Mouse (Mus musculus) embryonic facial prominence, embryonic 14.5 days (tissue): Measurements from ENCODE around the gene Babam2. TPM values are rescaled to one million over a fixed set of nuclear protein-coding genes. Genes with fewer than 3 reads are reported as not detected.

Experiments used
- ATAC-seq: fragments of 200-750 bp; cut with Nextera tagmentation; 2 replicates; pipeline ENCODE4 v1.8.0; 2017; ENCODE audit warnings: low read depth, moderate number of reproducible peaks, moderate TSS enrichment
- DNase-seq: peaks from one replicate; pipeline ENCODE4 v3.0.0-alpha.2; 2015; ENCODE audit warnings: low spot score
- H3K27ac ChIP-seq: fragments of 300-500 bp; sonication (generic); replicated peaks from 2 replicates; pipeline ENCODE4 v1.5.1; 2014; ENCODE audit warnings: low read depth, mild to moderate bottlenecking, low read length, moderate library complexity
- H3K27me3 ChIP-seq: fragments of 300-500 bp; sonication (generic); replicated peaks from 2 replicates; pipeline ENCODE4 v1.6.1; 2014; ENCODE audit warnings: low read length; ENCODE audit not compliant: control insufficient read depth, insufficient read depth
- H3K36me3 ChIP-seq: fragments of 300-500 bp; sonication (generic); 2 replicates; pipeline ENCODE4 v1.6.1; 2014; ENCODE audit warnings: low read length, mixed read lengths; ENCODE audit not compliant: control insufficient read depth, insufficient read depth
- H3K4me1 ChIP-seq: fragments of 300-500 bp; sonication (generic); 2 replicates; pipeline ENCODE4 v1.6.1; 2014; ENCODE audit warnings: antibody characterized with exemption, low read length; ENCODE audit not compliant: control insufficient read depth, insufficient read depth
- H3K4me2 ChIP-seq: fragments of 300-500 bp; sonication (generic); 2 replicates; pipeline ENCODE4 v1.6.1; 2014; ENCODE audit warnings: low read depth, mild to moderate bottlenecking, low read length, moderate library complexity, mixed read lengths
- H3K4me3 ChIP-seq: fragments of 300-500 bp; sonication (generic); 2 replicates; pipeline ENCODE4 v1.5.1; 2014; ENCODE audit warnings: low read depth, mild to moderate bottlenecking, low read length
- H3K9ac ChIP-seq: fragments of 300-500 bp; sonication (generic); 2 replicates; pipeline ENCODE4 v1.6.1; 2014; ENCODE audit warnings: low read depth, mild to moderate bottlenecking, low read length, moderate library complexity, mixed read lengths
- H3K9me3 ChIP-seq: fragments of 300-500 bp; sonication (generic); 2 replicates; pipeline ENCODE4 v1.6.1; 2016; ENCODE audit warnings: low read length; ENCODE audit not compliant: control insufficient read depth
- WGBS: fragments of 180-500 bp; shearing (Covaris S2); extraction: QIAGEN DNeasy Blood & Tissue Kit; methylation state at CpG from one replicate; pipeline ENCODE4 v1.1.7; 2014; 5-methylcytosine and 5-hydroxymethylcytosine counted together
- polyA plus RNA-seq: library from polyadenylated mRNA; unstranded; fragments of >200 nt; fragmentation: Nextera tagmentation; extraction: Ambion mirVana; gene quantifications from 2 replicates; pipeline ENCODE4 v1.2.1, GENCODE M21; 2014

Babam2 gene
- polyA plus RNA-seq, 1 experiment from 2014 or later = 37.6 TPM

- DNase-seq (no peak), ATAC-seq (no peak)
- no peak overlapping the region for H3K4me2 ChIP-seq
- WGBS = 63% methylated on average over 4 of the region's 4 CpGs
- no peaks in the 10 kb centered on the region for H3K4me1 ChIP-seq
- no peaks in the 10 kb centered on the region for H3K9me3 ChIP-seq
- no peak overlapping the region for H3K9ac ChIP-seq
- H3K4me3 ChIP-seq = no peak overlapping the region
- H3K36me3 ChIP-seq = no peaks in the 10 kb centered on the region
- no peak overlapping the region for H3K27ac ChIP-seq
- no peaks in the 10 kb centered on the region for H3K27me3 ChIP-seq
Observed at GRCm38 (mm10) chr5:32033185-32033584, 335.7 kb downstream of the Babam2 start.

DNA sequence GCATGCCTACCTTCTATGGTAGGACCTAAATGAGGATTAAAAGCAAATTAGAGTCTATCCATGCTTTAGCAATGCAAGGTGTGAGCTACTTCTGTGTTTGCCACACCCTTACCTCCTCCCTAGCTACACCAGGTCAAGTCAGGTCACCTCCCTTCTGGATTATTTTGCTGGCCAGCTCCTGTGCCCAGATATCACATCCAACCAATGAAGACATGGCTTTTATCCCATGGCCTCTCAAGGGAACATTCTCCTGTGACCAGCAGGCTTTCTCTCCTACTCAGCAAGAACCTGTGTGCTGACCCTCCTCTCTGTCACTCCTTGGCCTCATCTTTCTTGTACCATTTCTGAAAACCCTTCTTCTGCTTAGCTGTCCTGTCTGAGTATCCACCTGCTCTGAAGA, 336.1 kb downstream of the Babam2 start:
- H3K4me3 ChIP-seq = no peak overlapping the region
- no peaks in the 10 kb centered on the region for H3K4me1 ChIP-seq
- no peak for DNase-seq
- H3K27me3 ChIP-seq = no peaks in the 10 kb centered on the region
- H3K4me2 ChIP-seq = no peak overlapping the region
- H3K27ac ChIP-seq = no peak overlapping the region
- no peak for ATAC-seq
- H3K9ac ChIP-seq = no peak overlapping the region
- no peaks in the 10 kb centered on the region for H3K36me3 ChIP-seq
- no peaks in the 10 kb centered on the region for H3K9me3 ChIP-seq

DNA sequence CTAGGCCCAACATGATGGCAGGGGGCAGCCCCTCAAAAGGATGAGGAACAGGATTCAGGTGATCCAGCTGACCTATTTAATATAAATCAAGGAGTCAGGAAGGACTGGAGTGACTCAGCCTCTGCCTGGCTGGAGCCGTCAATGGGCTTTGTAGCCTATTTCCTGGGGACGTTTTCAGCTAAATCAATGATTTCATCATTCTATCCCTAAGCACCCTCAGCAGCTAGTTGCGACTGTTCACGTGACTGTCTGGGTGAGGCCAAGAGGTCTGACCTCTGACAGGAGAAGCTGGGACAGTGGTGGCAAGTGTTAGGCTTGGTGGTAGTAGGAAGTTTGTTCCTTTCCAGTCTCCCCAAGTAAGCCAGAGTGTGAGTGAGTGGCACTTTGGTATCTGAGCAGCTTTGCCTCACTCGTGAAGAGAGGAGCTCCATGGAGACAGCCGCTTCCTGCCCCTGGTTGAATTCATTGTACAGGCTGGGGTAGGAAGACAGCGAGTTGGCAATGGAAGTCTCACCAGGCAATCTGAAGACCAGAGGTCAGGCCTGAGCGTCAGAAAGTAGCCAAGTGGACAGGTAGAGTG, 337.1 kb downstream of the Babam2 start:
- no peaks in the 10 kb centered on the region for H3K27me3 ChIP-seq
- H3K4me2 ChIP-seq = no peak overlapping the region
- no peak overlapping the region for H3K4me3 ChIP-seq
- no peaks in the 10 kb centered on the region for H3K4me1 ChIP-seq
- H3K9ac ChIP-seq = no peak overlapping the region
- no peaks in the 10 kb centered on the region for H3K36me3 ChIP-seq
- H3K9me3 ChIP-seq = no peaks in the 10 kb centered on the region
- ATAC-seq (no peak), DNase-seq (no peak)
- no peak overlapping the region for H3K27ac ChIP-seq
- WGBS = 83% methylated on average over 8 of the region's 8 CpGs

DNA sequence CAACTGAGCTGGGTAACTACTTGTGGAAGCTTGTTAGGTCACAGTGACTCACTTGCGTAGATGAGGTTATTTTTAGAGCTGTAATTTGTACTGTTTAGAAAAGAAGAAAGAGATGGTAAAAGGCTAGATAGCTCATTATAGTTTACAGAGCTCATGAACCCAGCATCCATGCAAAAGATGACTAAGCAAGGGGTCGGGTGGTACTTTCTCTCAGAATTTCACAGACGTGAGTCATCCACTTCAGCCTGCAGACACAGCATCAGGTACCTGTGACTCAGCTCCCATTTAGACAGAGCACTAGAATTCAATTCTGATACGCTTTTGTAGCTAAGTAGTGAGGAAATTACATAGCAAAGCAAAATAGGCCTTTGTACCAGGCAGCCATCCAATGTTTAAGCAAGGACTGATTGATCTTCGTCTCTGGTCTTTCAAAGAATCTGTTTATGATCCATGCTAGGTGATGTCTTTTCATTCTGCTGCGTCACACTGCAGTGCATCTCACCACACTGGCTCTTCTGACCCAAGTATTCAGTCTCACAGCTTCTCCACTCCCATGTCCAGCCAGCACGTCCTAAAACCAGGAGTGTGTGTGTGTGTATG, 338.3 kb downstream of the Babam2 start:
- H3K27ac ChIP-seq = no peak overlapping the region
- H3K4me1 ChIP-seq = no peaks in the 10 kb centered on the region
- H3K9ac ChIP-seq = no peak overlapping the region
- no peak for ATAC-seq
- H3K36me3 ChIP-seq = no peaks in the 10 kb centered on the region
- 63% methylated on average over 7 of the region's 7 CpGs for WGBS
- no peaks in the 10 kb centered on the region for H3K9me3 ChIP-seq
- DNase-seq = no peak
- no peaks in the 10 kb centered on the region for H3K27me3 ChIP-seq
- H3K4me3 ChIP-seq = no peak overlapping the region
- no peak overlapping the region for H3K4me2 ChIP-seq

DNA sequence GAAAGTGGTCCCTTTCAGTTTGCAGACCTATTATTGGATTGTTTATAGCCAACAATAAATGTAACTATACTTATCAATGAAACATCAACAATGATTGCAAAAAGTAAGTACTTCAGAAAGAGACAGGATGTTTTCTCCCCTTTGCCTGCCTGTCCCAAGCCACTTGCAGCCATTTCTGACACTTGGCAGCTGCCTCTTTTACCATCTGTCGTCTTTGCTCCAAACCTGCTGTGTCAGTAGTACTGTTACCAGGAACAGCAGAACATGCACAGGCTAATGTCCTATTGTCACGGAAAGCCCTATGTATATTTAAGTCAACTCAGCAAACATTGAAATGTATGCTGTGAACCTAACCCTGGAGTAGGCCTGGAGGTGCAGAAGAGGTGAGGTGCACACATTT, 339.4 kb downstream of the Babam2 start:
- 56% methylated on average over 2 of the region's 2 CpGs for WGBS
- DNase-seq (peak; percentile 43), ATAC-seq (no peak)
- Histone ChIP-seq H3K4me1 (no peaks in the 10 kb centered on the region), H3K9me3 (no peaks in the 10 kb centered on the region), H3K4me3 (no peak overlapping the region), H3K4me2 (no peak overlapping the region), H3K36me3 (no peaks in the 10 kb centered on the region), H3K27me3 (no peaks in the 10 kb centered on the region), H3K27ac (no peak overlapping the region), H3K9ac (no peak overlapping the region)

GRCm38 (mm10) chr5:32037546-32037945, 340.1 kb downstream of the Babam2 start:
- 82% methylated on average over 4 of the region's 4 CpGs for WGBS
- Histone ChIP-seq H3K27me3 (no peaks in the 10 kb centered on the region), H3K36me3 (no peaks in the 10 kb centered on the region), H3K9me3 (no peaks in the 10 kb centered on the region), H3K27ac (no peak overlapping the region), H3K9ac (no peak overlapping the region), H3K4me2 (no peak overlapping the region), H3K4me1 (no peaks in the 10 kb centered on the region), H3K4me3 (no peak overlapping the region)
- ATAC-seq (no peak), DNase-seq (no peak)

- H3K9me3 ChIP-seq = no peaks in the 10 kb centered on the region
- no peak overlapping the region for H3K9ac ChIP-seq
- DNase-seq (no peak), ATAC-seq (no peak)
- H3K4me2 ChIP-seq = no peak overlapping the region
- no peak overlapping the region for H3K4me3 ChIP-seq
- no peaks in the 10 kb centered on the region for H3K4me1 ChIP-seq
- H3K27me3 ChIP-seq = no peaks in the 10 kb centered on the region
- no peaks in the 10 kb centered on the region for H3K36me3 ChIP-seq
- no peak overlapping the region for H3K27ac ChIP-seq
Observed at GRCm38 (mm10) chr5:32038994-32039393, 341.5 kb downstream of the Babam2 start.

DNA sequence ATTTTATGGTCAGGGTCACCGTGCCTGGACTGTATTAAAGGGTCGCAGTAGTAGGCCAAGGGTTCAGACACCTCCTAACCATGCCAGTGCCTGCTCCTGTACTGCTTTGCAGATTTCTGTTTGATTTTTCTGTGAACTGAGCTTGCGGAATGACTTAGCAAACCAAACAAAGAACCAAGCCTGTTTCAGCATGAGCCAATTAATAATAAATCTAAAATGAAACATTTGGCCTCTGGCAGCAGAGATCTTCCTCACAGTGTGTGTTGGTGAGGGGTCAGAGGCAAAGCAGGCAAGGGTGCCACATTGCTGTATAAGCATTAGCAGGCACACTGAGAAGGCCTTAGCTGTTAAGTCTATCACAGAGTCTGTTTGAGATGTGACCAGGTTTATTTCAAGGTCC, 342.0 kb downstream of the Babam2 start:
- Histone ChIP-seq H3K27me3 (no peaks in the 10 kb centered on the region), H3K9ac (no peak overlapping the region), H3K4me2 (no peak overlapping the region), H3K27ac (no peak overlapping the region), H3K4me3 (no peak overlapping the region), H3K9me3 (no peaks in the 10 kb centered on the region), H3K36me3 (no peaks in the 10 kb centered on the region), H3K4me1 (no peaks in the 10 kb centered on the region)
- ATAC-seq (no peak), DNase-seq (no peak)
- WGBS = 78% methylated on average over 3 of the region's 3 CpGs

GRCm38 (mm10) chr5:32043153-32043552, 345.7 kb downstream of the Babam2 start:
- Histone ChIP-seq H3K4me2 (no peak overlapping the region), H3K4me3 (no peak overlapping the region), H3K27ac (no peak overlapping the region), H3K9me3 (no peaks in the 10 kb centered on the region), H3K4me1 (no peaks in the 10 kb centered on the region), H3K27me3 (no peaks in the 10 kb centered on the region), H3K9ac (no peak overlapping the region), H3K36me3 (no peaks in the 10 kb centered on the region)
- WGBS = 59% methylated on average over 7 of the region's 7 CpGs
- ATAC-seq (no peak), DNase-seq (no peak)
